Mouse (Mus musculus): ENCODE results near the gene Gfm1. TPM values are rescaled to one million over a fixed set of nuclear protein-coding genes. Genes with fewer than 3 reads are reported as not detected.
A peak's percentile ranks its signal among the peaks of the same experiment; 100 is the strongest.

Gfm1 gene
- polyA plus RNA-seq, 1 experiment: 5.7 TPM

- Histone ChIP-seq H3K36me3 (ENCODE audit: control insufficient read depth, insufficient read depth, low read length) (no peaks in the 10 kb centered on the region), H3K4me3 (ENCODE audit: extremely low read depth, insufficient read depth, insufficient read length) (no peak overlapping the region), H3K27me3 (ENCODE audit: control insufficient read depth, insufficient read depth, low read length) (no peaks in the 10 kb centered on the region), H3K4me1 (ENCODE audit: control insufficient read depth, insufficient read depth, insufficient read length) (peaks cover 2% of the 10 kb centered on the region; the same call in 1 of the 2 replicates), H3K27ac (ENCODE audit: insufficient read depth, low read length) (no peak overlapping the region)
- no peak for TF ChIP-seq POLR2A (IDR thresholded peaks at IDR 0.05; ENCODE audit: low read depth, low read length)
- no peak for TF ChIP-seq CTCF (IDR thresholded peaks at IDR 0.05; ENCODE audit: extremely low read depth, insufficient read depth, insufficient read length, insufficient replicate concordance)
- DNase-seq (ENCODE audit: low read depth in 1 of 2, low spot score in 2 of 2): peak; percentile 32 to 73
- WGBS: 49% methylated on average over 6 of the region's 6 CpGs
These were observed 94.9 kb downstream of the Gfm1 start for GRCm38 (mm10) chr3:67524768-67525167.

Other genes starting within 250 kb of the Gfm1 start
- 0.08 TPM in 1 of 2 replicates, not detected in the other for gene Mlf1, start 56.0 kb upstream of the Gfm1 start, polyA plus RNA-seq (2012; rRNA removed)
- not detected in 2 replicates for gene Gm17402, start 54.9 kb upstream of the Gfm1 start, polyA plus RNA-seq (2012; rRNA removed)
- 13.8 and 14.4 TPM in 2 replicates for gene Lxn, start 33.8 kb downstream of the Gfm1 start, polyA plus RNA-seq (2012; rRNA removed)
- 0.68 and 1.5 TPM in 2 replicates for gene Rarres1, start 85.4 kb downstream of the Gfm1 start, polyA plus RNA-seq (2012; rRNA removed)
- gene Mfsd1, start 152.6 kb downstream of the Gfm1 start, polyA plus RNA-seq (2012; rRNA removed): 32.9 and 34.8 TPM in 2 replicates